Mouse (Mus musculus): ENCODE data around the gene Ppp3cb.

- peak; percentile 54; the same call in 1 of the 2 replicates for TF ChIP-seq POLR2A (IDR thresholded peaks at IDR 0.05; ENCODE audit: control insufficient read depth, low read depth, low read length)
- no peak for TF ChIP-seq CTCF (IDR thresholded peaks at IDR 0.05; ENCODE audit: control insufficient read depth, insufficient read depth, insufficient replicate concordance, low read depth, low read length)
Observed at GRCm38 (mm10) chr14:20479291-20480194, 66.8 kb downstream of the Ppp3cb start, which contains the start of gene Anxa7.
